Mouse (Mus musculus): ENCODE measurements around the gene Diaph2.

Diaph2 gene

GRCm38 (mm10) chrX:129749571-129750061, at the start of gene Diaph2:
Diaph2 (plus strand) TSS chrX:129749742.
- peak; percentile 99 for DNase-seq

DNA sequence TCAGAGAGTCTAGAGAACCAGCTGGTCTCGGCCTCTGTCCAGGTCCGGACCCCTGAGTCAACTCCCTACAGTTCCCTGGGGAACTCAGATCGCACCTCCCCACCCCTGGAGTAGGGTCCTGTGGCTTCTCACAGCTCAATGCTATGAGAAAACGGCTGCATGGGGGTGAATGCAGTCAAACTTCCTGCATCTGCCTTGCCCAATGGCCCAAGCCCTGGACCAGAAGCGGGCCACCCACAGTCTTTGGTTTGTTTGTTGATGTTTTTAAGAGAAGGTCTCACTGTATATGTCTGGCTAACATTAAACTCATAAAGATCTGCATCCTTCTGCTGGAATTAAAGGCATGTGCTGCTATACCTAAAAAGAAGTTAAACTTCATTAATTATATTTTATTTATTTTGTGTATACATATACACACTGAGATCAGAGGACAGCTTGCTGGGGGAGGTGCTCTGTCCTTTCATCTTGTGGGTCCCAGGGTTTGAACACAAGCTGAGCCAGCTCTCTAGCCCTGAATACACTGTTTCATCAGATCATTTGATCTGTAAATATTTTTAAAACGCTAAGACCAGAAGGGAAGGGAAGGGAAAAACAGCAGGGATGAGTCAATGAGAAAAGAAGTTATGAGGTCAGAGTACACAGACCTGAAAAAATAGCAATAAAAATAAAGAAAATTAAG, 47.8 kb upstream of the Diaph2 start:
- DNase-seq, result no peak

GRCm38 (mm10) chrX:129709656-129710055, 39.9 kb upstream of the Diaph2 start:
- no peak for DNase-seq

DNA sequence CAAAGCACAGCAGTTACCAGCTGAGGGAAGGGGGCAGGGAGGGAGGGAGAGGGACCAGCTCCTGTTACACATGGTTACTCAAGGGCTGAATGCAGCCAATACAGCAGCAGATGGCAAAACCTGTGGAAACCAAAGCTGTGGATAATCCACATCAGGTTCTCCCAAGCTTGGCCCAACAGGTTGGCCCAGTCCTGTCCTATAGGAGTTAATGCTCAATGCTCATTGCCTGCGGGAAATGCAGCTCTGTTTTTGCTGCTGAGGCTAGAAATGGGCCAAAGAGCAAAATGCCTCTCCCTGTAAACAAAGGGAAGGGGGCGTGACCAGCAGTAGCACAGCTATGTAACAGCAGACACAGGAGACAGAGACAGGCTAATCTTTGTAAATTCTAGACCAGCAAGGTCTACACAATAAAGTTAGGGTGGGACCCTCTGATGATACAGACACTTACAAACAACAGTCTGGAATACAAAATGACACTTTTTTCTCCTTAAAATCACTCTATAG, 20.8 kb upstream of the Diaph2 start:
- no peak for DNase-seq

GRCm38 (mm10) chrX:129736562-129736961, 13.0 kb upstream of the Diaph2 start:
- no peak for DNase-seq

DNA sequence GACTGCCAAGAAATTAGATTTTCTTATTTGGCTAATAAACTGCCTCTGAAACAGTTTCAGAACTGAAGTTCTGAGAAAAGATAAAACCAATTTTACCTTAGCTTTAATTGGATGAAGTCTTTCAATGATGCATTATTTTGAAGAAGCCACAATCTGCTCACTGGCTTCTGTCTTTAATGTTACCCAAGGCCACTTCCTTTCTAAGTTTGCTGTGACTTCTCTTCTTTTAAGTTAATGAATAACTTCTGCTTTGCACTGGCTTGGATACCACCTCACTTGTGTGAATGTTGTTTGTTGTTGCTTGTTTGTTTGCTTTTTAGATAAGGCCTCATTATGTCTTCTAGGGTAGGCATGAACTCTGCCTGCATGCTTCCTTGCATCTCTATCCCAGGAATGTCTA, 10.3 kb upstream of the Diaph2 start:
- DNase-seq, result no peak

- no peak for DNase-seq
Measured at GRCm38 (mm10) chrX:129742981-129743380, 6.6 kb upstream of the Diaph2 start.

DNA sequence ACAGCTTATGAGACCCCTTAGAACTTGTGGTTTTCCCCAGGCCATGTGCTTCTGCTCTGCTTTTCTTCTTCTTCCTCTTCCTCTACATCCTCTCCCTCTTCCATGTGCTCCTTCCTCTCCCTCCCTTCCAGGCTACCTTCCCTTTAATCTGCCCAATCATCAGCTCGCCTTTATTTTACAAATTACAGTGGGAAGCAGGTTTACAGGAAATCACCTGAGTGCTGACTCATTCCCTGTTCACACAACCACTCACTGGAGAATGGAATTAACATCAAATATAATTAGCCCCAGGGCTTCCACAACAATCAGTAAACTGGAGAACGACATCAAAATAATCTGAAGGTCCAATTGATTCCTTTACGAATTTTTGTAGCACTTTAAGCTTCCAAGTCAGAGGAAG, 3.6 kb upstream of the Diaph2 start:
- no peak for DNase-seq

DNA sequence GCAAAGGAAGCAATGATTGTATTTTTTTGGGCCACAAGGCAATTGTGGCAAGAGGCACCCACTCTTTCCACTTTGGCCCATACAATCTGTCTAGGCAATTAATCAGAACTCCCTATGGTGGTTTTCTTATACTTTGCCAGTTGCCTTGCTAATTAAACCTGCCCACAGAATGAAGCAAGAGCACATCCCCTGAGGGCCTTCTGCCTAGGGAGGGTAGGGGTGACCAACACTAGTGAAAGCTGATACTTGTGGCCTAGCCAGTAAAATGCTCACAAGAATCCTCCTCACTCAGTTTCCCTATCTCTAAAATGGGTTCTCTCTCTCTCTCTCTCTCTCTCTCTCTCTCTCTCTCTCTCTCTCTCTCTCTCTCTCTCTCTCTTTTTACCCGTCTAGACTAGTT, 440 bp upstream of the Diaph2 start:
- no peak for DNase-seq

DNA sequence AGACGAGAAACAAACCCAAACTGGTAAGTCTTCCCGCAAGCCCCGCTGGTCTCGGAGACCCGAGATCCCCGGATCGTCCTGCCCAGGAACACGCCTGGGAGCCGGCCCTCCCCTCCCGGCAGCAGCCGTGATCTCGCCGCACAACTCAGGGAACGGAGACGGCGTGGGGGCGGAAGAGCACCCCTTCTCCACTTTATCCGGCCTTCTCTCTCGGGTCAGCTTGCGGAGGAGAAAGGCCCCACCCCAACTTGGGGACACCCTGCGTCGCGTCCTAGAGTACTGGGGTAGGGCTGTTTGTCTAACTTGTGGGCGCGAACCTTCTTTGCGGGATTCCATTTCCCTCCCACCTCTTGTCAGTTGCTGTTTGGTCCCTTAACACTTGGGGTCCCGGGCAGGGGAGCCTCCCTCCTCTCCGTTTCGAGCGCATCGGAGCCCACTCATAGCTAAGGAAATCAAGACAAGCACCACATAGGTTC, 590 bp downstream of the Diaph2 start:
- DNase-seq, result peak; percentile 93

- DNase-seq, result peak; percentile 92
Measured at GRCm38 (mm10) chrX:129750606-129751005, 1.1 kb downstream of the Diaph2 start.

DNA sequence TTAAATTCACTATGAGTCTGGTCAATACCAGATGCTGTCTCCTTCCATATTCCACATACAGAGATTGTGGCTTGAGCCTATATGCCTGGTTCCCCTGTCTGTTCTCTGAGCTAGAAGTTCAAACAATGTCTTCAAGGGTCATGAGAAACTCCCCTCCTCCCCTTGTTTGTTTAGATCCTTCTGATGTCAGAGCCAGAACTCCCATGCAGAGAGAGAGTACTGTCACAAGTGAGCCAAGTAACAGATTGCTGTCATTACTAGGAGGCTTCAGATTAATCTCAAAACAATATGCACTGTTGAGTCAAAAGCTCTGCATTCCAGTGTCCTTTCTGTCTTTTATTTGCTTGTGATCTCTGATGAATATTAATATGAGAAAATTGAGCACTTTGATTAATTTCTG, 7.1 kb downstream of the Diaph2 start:
- DNase-seq, result no peak

DNA sequence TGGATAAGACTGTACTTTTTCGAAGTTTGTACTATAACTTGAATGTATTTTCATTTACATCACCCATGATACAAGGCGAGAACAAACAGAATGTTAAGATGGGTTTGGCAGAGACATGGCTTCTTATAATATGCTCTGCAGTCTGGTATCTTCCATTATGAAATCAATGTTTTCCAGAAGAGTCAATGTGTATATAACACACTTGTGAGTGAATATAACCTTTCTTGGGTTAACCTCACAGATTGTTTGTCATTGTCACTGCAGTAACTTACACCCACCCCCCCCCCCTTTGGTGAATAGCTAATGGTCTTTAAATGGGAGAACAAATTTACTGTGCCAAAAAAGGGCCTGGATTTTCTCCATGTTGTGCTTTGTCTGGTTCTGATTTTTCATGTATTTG, 13.1 kb downstream of the Diaph2 start:
- no peak for DNase-seq

- DNase-seq, result no peak
Measured at GRCm38 (mm10) chrX:129765378-129765777, 15.8 kb downstream of the Diaph2 start.

GRCm38 (mm10) chrX:129766811-129767210, 17.3 kb downstream of the Diaph2 start:
- DNase-seq, result no peak

GRCm38 (mm10) chrX:129770625-129771024, 21.1 kb downstream of the Diaph2 start:
- no peak for DNase-seq

DNA sequence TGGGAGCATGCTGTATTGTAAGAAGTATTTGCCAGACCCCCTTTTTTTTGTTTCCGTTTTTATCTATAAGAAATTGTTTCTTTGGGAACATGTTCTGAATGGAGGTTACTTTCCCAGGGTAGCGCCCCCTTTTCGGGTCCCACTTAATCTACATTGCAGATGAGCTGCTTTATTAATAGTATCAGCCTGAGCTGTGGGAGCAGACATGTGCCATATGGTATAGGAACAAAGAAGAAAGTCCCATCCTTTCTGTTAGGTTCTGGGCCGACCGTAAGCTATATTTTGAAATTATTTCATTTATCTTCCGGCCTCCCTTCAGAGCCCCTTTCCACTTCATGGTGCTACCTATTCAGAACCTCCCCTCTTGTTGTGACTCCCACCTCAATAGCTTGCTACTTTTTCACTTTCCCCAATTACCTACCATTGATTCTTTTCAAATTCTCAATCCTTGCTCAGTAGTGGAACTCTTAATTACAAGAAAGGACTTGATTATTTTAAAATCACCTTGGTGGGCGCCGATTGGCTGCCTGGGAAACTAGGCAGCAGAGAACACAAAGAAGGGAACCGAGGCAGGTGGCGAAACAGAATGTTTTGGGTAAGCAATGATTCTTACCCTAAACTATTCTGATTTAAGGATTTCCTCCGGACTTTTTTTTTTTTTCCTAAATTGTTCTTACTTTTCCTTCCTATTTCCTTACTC, 24.2 kb downstream of the Diaph2 start:
- no peak for DNase-seq

- no peak for DNase-seq
Measured at GRCm38 (mm10) chrX:129774478-129774877, 24.9 kb downstream of the Diaph2 start.

DNA sequence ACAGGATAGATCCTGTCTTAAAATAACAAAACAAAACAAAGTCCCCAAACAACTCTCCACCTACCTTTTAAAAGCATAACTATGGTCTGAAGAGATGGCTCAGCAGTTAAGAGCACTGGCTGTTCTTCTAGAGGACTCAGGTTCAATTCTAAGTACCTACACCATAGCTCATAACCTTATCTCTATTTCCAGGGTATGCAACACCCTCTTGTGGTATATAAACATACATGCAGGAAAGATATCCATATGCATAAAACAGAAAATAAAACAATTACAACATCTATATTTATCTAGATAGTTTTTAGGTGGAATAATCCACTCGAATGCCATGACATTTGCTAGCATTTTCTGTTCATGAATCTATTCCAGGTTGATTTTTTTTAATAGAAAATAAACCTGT, 27.2 kb downstream of the Diaph2 start:
- DNase-seq, result no peak

- DNase-seq, result no peak
Measured at GRCm38 (mm10) chrX:129777404-129777962, 27.9 kb downstream of the Diaph2 start.

GRCm38 (mm10) chrX:129781844-129782243, 32.3 kb downstream of the Diaph2 start:
- DNase-seq, result no peak

- DNase-seq, result no peak
Measured at GRCm38 (mm10) chrX:129784062-129784461, 34.5 kb downstream of the Diaph2 start.

- peak; percentile 84 for DNase-seq
Measured at GRCm38 (mm10) chrX:129799920-129800319, 50.4 kb downstream of the Diaph2 start.

DNA sequence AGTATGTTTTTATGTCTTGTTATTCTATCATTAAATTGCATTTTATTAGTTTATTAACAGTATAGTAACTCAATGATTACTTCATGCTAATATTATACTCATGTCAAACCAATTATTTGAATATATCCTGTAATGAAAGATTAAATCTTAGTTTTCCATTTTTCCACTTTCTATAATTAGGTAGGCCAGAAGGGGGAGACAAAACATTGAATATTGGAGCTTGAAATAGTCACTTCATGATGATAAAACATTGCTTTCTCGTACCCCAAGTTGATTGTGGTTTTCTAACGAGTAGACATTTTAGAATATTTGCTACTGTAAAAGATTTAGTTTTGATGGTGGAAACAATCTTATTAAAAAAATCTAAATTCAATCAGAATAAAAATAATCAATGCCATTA, 82.4 kb downstream of the Diaph2 start:
- no peak for DNase-seq
